Mouse (Mus musculus) urinary bladder, postnatal 4 days (tissue): ENCODE results near the gene Ncoa7.
"Not testable (repeated sequence)": the region's sequence is repeated elsewhere in the genome, so short reads cannot be mapped to it uniquely, and the experiment has no call there.

Experiments
- DNase-seq, 2 experiments: peaks; one replicate each; pipeline ENCODE4 v3.0.0; 2021 to 2022; ENCODE audit warnings: low spot score in 2 of 2

Ncoa7 gene

GRCm38 (mm10) chr10:30787684-30788339 lies 15.3 kb downstream of the Ncoa7 start:
- DNase-seq = no peak

- DNase-seq = no peak
Observed at GRCm38 (mm10) chr10:30786103-30786754, 16.9 kb downstream of the Ncoa7 start.

GRCm38 (mm10) chr10:30780921-30781320 lies 22.2 kb downstream of the Ncoa7 start:
- not testable (repeated sequence) for DNase-seq

DNA sequence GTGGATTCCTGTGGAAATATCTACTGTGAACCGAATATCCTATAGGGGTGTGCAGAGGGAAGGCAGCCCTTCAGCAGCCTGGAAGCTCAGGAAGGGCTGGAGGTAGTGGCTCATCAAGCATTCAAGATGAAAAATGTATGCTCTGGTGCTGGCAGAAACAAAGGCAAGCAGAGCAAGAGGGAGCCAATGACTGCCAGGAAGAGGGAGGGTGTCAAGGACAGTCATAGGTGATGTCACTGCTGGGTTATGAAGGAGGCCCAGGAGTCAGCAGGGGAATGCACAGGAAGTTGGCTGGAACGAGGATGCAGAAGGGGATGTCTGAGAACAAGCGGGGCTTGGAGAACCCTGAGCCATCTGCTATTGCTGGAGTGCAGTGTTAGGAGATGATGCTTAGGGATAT lies 24.9 kb downstream of the Ncoa7 start:
- no peak for DNase-seq

- DNase-seq = no peak
Observed at GRCm38 (mm10) chr10:30775987-30776386, 27.1 kb downstream of the Ncoa7 start.

GRCm38 (mm10) chr10:30775568-30775967 lies 27.6 kb downstream of the Ncoa7 start:
- DNase-seq = no peak

- no peak for DNase-seq
Observed at GRCm38 (mm10) chr10:30774396-30774795, 28.7 kb downstream of the Ncoa7 start.

DNA sequence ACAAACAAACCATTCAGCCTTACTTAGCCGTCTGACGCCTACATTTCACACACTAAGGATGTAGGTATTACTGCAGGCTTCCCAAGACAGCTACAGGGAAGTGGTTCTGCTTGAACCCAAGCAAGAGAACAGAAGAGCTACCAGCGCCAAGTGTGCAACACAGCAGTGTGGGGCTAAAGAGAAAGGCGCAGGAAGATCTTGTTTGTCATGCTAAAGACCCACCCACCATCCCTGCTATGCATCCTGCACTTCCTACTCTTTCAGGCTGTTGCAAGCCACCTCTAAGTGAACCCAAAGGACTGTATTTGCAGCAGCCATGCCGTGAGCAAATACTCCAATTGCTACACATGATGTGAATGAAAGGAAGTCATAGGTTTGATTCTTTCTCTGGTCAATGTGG lies 29.9 kb downstream of the Ncoa7 start:
- no peak for DNase-seq

GRCm38 (mm10) chr10:30771417-30772158 lies 31.5 kb downstream of the Ncoa7 start:
- no peak for DNase-seq

DNA sequence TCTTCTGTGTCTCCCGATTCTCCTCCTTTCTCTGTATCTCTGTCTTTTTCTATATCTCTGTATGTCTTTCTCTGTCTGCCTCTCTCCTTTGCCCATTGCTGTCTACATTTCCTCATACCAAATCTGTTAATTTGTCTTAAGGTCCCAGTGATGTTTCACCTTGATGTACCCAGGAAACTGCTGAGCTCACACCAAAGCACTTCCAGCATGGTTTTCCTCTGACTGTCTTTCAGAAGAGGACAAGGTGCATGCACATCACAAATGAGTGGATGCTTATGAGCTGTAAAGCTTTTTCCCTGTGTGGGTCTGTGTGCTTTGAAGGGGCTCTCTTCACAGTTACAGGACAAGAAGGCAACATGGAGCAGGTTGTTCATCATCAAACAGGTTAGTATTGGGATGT lies 34.3 kb downstream of the Ncoa7 start:
- DNase-seq = no peak

- no peak for DNase-seq
Observed at GRCm38 (mm10) chr10:30768250-30768649, 34.9 kb downstream of the Ncoa7 start.

GRCm38 (mm10) chr10:30763179-30763770 lies 39.9 kb downstream of the Ncoa7 start:
- no peak for DNase-seq

DNA sequence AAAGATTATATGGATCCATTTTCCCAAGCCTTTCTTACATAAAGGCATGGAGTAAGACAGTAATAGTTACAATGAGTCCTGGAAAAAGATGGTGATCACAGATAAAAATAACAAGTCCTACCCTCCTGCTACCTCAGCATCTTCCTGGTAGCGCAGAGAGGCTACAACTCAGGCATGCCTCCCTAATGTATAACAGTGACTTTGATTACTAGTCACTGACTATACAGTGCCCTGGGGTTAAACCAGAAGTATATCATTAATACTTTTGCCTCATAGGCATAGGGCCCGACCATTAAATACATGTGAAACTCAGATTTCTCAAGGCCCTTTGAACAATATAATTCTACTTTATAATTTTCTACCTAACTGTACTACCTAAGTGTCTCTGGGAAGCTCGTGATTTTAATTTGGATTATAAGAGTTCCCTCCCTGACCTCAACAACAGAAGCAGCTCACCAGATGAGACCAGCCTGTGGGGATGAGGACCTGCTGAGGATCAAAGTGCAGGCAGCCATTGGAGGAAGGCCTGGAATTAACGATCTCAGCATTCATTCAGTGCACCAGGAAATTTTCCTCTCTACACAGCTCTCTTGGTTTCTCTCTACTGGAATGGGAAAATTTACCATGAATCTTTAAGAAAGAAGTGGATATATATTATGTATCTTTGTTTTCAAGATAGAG lies 40.7 kb downstream of the Ncoa7 start:
- no peak for DNase-seq

GRCm38 (mm10) chr10:30759360-30760147 lies 43.6 kb downstream of the Ncoa7 start:
- no peak for DNase-seq

GRCm38 (mm10) chr10:30756064-30756463 lies 47.1 kb downstream of the Ncoa7 start:
- DNase-seq = no peak

GRCm38 (mm10) chr10:30754825-30755457 lies 48.2 kb downstream of the Ncoa7 start:
- no peak for DNase-seq

DNA sequence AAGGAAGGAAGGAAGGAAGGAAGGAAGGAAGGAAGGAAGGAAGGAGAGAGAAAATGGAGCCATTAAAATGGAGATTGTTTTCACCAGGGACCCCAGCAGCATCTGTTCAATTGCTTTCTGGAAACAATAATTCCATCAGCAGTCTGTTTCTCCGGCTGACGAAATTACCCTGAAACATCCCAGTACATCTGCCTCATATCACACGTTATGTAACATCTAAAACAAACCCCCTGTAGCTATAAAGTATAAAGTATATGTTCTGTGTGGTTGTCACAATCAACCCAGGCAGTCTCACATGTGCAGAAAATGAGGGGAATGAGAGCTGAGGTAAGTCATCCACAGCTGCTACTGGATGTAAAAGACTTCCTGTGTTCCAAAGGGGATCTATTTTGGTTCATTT lies 49.0 kb downstream of the Ncoa7 start:
- DNase-seq = no peak

DNA sequence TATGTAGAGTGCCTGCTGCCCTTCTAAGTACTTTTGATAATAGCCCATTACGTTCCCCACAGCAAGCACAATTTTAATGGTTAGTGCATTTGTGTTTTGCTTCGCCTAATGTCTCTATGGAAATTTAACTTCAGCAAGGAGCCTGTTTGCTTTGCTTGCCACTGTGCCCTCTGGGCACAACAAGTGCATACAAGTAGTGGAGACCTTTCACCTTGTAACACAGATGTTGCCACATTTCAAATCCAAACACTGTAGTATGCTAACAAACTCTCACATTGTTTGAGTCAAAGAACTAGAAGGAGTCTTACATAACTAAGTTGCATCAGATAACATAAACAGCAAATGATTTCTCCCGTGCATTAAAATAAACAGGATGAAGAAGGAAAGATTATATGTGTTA lies 50.6 kb downstream of the Ncoa7 start:
- DNase-seq = no peak

DNA sequence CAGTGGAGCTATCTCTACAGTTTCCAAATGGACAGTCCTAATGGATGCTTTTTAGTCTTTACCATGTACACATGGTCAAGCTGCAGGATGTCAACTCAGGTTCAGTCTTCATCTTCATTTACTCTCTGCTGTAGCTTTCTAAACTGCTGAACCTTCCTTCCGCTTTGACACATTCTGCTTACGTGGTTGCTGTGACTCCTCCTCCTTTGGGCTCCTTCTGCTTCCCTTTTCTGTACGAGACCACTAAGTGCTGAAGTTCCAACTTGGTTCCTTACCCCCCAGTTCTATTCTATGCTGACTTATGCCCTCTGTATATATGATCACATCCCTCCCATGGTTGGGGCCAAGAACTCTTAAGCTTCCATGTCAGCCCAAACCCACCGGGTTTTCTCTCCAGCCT lies 51.5 kb downstream of the Ncoa7 start:
- no peak for DNase-seq

DNA sequence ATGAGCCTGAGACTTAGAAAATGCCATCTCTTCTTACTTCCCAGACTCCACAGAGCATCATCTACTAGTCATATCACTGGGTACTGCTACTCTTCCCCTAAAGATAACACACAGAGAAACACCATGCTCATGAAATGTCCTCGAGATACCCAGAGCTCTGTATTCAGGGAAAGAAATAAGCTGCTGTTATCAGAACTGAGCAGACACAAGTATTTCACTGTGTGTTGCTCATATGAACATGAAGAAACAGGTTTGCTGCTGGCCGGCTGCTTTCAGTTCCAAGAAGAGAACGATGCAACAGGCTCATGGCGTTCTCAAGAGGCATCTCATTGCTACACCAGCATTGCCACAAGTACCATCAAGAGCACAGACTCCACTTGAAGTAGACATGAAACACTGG lies 53.3 kb downstream of the Ncoa7 start:
- no peak for DNase-seq
